Mouse (Mus musculus): ENCODE data around the gene Tgm6.

GRCm38 (mm10) chr2:130112116-130112515 is at the start of gene Tgm6:
- TF ChIP-seq GATA1 (IDR thresholded peaks at IDR 0.05; ENCODE audit: borderline replicate concordance, low read length) (no peak), FLI1 (IDR thresholded peaks at IDR 0.05; ENCODE audit: low read length) (no peak)

All from megakaryocyte, embryonic 14.5 days (primary cell).